Mouse (Mus musculus) left cerebral cortex, adult 11 months (tissue): ENCODE results near the gene Vkorc1.
"Not testable (repeated sequence)": the region's sequence is repeated elsewhere in the genome, so short reads cannot be mapped to it uniquely, and the experiment has no call there.

ENCODE experiments used
- DNase-seq: peaks from one replicate; pipeline ENCODE4 v3.0.0; 2022; ENCODE audit warnings: low spot score

Gene Vkorc1

GRCm38 (mm10) chr7:127895442-127895841, at the start of gene Vkorc1, which contains the start of gene Gm21974:
Gene Vkorc1 (minus strand): TSS chr7:127895617.
Gene Gm21974 (minus strand): TSS chr7:127895454.
- peak; percentile 94 for DNase-seq

- DNase-seq = no peak
Measured at GRCm38 (mm10) chr7:127944614-127945013, 49.2 kb upstream of the Vkorc1 start.

- not testable (repeated sequence) for DNase-seq
Measured at GRCm38 (mm10) chr7:127942097-127942496, 46.7 kb upstream of the Vkorc1 start.

GRCm38 (mm10) chr7:127936216-127936884, 40.9 kb upstream of the Vkorc1 start:
- DNase-seq = no peak

GRCm38 (mm10) chr7:127935748-127936159, 40.3 kb upstream of the Vkorc1 start:
- DNase-seq = no peak

GRCm38 (mm10) chr7:127935028-127935722, 39.8 kb upstream of the Vkorc1 start:
- peak; percentile 94 for DNase-seq

- DNase-seq = no peak
Measured at GRCm38 (mm10) chr7:127934075-127934474, 38.7 kb upstream of the Vkorc1 start.

GRCm38 (mm10) chr7:127932273-127933031, 37.0 kb upstream of the Vkorc1 start:
- no peak for DNase-seq

- DNase-seq = no peak
Measured at GRCm38 (mm10) chr7:127931351-127932135, 36.1 kb upstream of the Vkorc1 start.

GRCm38 (mm10) chr7:127930636-127931035, 35.2 kb upstream of the Vkorc1 start:
- no peak for DNase-seq

- DNase-seq = no peak
Measured at GRCm38 (mm10) chr7:127929923-127930322, 34.5 kb upstream of the Vkorc1 start, which contains the start of gene Prss8. Gene Prss8 (minus strand): TSS chr7:127930104.

- DNase-seq = no peak
Measured at GRCm38 (mm10) chr7:127928596-127928995, 33.2 kb upstream of the Vkorc1 start.

GRCm38 (mm10) chr7:127927726-127928125, 32.3 kb upstream of the Vkorc1 start:
- DNase-seq = no peak

GRCm38 (mm10) chr7:127926846-127927245, 31.4 kb upstream of the Vkorc1 start:
- DNase-seq = no peak

- DNase-seq = no peak
Measured at GRCm38 (mm10) chr7:127926066-127926465, 30.6 kb upstream of the Vkorc1 start.

GRCm38 (mm10) chr7:127925252-127925651, 29.8 kb upstream of the Vkorc1 start:
- no peak for DNase-seq

GRCm38 (mm10) chr7:127923714-127924113, 28.3 kb upstream of the Vkorc1 start:
- no peak for DNase-seq

GRCm38 (mm10) chr7:127922451-127923275, 27.2 kb upstream of the Vkorc1 start:
- no peak for DNase-seq

- DNase-seq = no peak
Measured at GRCm38 (mm10) chr7:127921516-127921915, 26.1 kb upstream of the Vkorc1 start.

- no peak for DNase-seq
Measured at GRCm38 (mm10) chr7:127919290-127919689, 23.9 kb upstream of the Vkorc1 start.

- no peak for DNase-seq
Measured at GRCm38 (mm10) chr7:127918203-127918602, 22.8 kb upstream of the Vkorc1 start.
